Mouse (Mus musculus) hematopoietic stem cell, adult 5-6 weeks (primary cell): ENCODE results near the gene Sp1. TPM values are rescaled to one million over a fixed set of nuclear protein-coding genes. Genes with fewer than 3 reads are reported as not detected.

Source experiments
- ATAC-seq, 2 experiments: fragments of 125-278 bp in 1 of 2; replicated peaks in 1 of 2; 2 replicates each; pipeline ENCODE4 v1.8.0; 2016 to 2017; ENCODE audit warnings: inconsistent platforms in 2 of 2, mild to moderate bottlenecking in 2 of 2, moderate number of reproducible peaks in 2 of 2, low read depth in 1 of 2, moderate TSS enrichment in 1 of 2; ENCODE audit not compliant: low FRiP score in 2 of 2, poor library complexity in 2 of 2, severe bottlenecking in 2 of 2, insufficient read depth in 1 of 2, low TSS enrichment in 1 of 2
- total RNA-seq: library from RNA; stranded (forward); fragments of 172-1452, 232-1000 nt; gene quantifications from 2 replicates; pipeline ENCODE4 v1.2.3, GENCODE M21; 2017

Gene Sp1
- total RNA-seq: 73.0 and 88.0 TPM in 2 replicates

- ATAC-seq: peak; percentile 85 to 87
Measured at GRCm38 (mm10) chr15:102405489-102406195, at the start of gene Sp1. Sp1 (plus strand) TSS chr15:102406143.

GRCm38 (mm10) chr15:102356501-102357325 lies 49.2 kb upstream of the Sp1 start:
- no peak for ATAC-seq

GRCm38 (mm10) chr15:102358126-102358525 lies 47.8 kb upstream of the Sp1 start:
- no peak for ATAC-seq

- ATAC-seq: no peak
Measured at GRCm38 (mm10) chr15:102358834-102359233, 47.1 kb upstream of the Sp1 start.

- ATAC-seq: peak; percentile 27 to 43; a peak in 2 of 4 replicates
Measured at GRCm38 (mm10) chr15:102362648-102363047, 43.3 kb upstream of the Sp1 start.

GRCm38 (mm10) chr15:102364678-102365077 lies 41.3 kb upstream of the Sp1 start:
- no peak for ATAC-seq

GRCm38 (mm10) chr15:102366238-102366637 lies 39.7 kb upstream of the Sp1 start:
- ATAC-seq: no peak

- 0 out of 4 replicates have a peak, but pooled peaks of 1 of the 2 experiments have one; percentile 17 for ATAC-seq
Measured at GRCm38 (mm10) chr15:102366733-102367344, 39.1 kb upstream of the Sp1 start, which contains the start of gene Sp7. Sp7 (minus strand) TSS chr15:102367182.

GRCm38 (mm10) chr15:102369972-102370371 lies 36.0 kb upstream of the Sp1 start:
- no peak for ATAC-seq

- no peak for ATAC-seq
Measured at GRCm38 (mm10) chr15:102370727-102371126, 35.2 kb upstream of the Sp1 start.

- peak; percentile 72 to 80; a peak in 2 of 4 replicates for ATAC-seq
Measured at GRCm38 (mm10) chr15:102376453-102377162, 29.3 kb upstream of the Sp1 start.

- ATAC-seq: peak; percentile 51 to 83
Measured at GRCm38 (mm10) chr15:102377163-102377543, 28.8 kb upstream of the Sp1 start.

GRCm38 (mm10) chr15:102377810-102378262 lies 28.1 kb upstream of the Sp1 start:
- peak; percentile 15 to 27; a peak in 2 of 4 replicates for ATAC-seq

GRCm38 (mm10) chr15:102381575-102381974 lies 24.4 kb upstream of the Sp1 start:
- ATAC-seq: peak; percentile 59 to 72

- ATAC-seq: no peak
Measured at GRCm38 (mm10) chr15:102383671-102384070, 22.3 kb upstream of the Sp1 start.

GRCm38 (mm10) chr15:102386640-102387039 lies 19.3 kb upstream of the Sp1 start:
- ATAC-seq: peak in 1 of 2 experiments; percentile 42; a peak in 1 of 4 replicates

- ATAC-seq: no peak
Measured at GRCm38 (mm10) chr15:102388942-102389341, 17.0 kb upstream of the Sp1 start.
